Mouse (Mus musculus) neural tube, embryonic 15.5 days (tissue): ENCODE measurements around the gene Ugcg. TPM values are rescaled to one million over a fixed set of nuclear protein-coding genes. Genes with fewer than 3 reads are reported as not detected.

ENCODE experiments used
- ATAC-seq: fragments of 200-750 bp; cut with Nextera tagmentation; 2 replicates; pipeline ENCODE4 v1.8.0; 2017; ENCODE audit warnings: mild to moderate bottlenecking, moderate TSS enrichment, moderate library complexity; ENCODE audit not compliant: low FRiP score
- H3K27ac ChIP-seq: fragments of 300-500 bp; sonication (generic); replicated peaks from 2 replicates; pipeline ENCODE4 v1.5.1; 2015; ENCODE audit warnings: mild to moderate bottlenecking, inconsistent platforms
- H3K27me3 ChIP-seq: fragments of 300-500 bp; sonication (generic); replicated peaks from 2 replicates; pipeline ENCODE4 v1.6.1; 2015; ENCODE audit warnings: inconsistent platforms
- H3K36me3 ChIP-seq: fragments of 300-500 bp; sonication (generic); 2 replicates; pipeline ENCODE4 v1.6.1; 2015; ENCODE audit warnings: inconsistent platforms
- H3K4me1 ChIP-seq: fragments of 300-500 bp; sonication (generic); 2 replicates; pipeline ENCODE4 v1.6.1; 2015; ENCODE audit warnings: inconsistent platforms
- H3K4me2 ChIP-seq: fragments of 300-500 bp; sonication (generic); 2 replicates; pipeline ENCODE4 v1.6.1; 2015; ENCODE audit warnings: inconsistent platforms, mild to moderate bottlenecking, moderate library complexity
- H3K4me3 ChIP-seq: fragments of 300-500 bp; sonication (generic); replicated peaks from 2 replicates; pipeline ENCODE4 v1.5.1; 2015; ENCODE audit warnings: mild to moderate bottlenecking, inconsistent platforms
- H3K9ac ChIP-seq: fragments of 300-500 bp; sonication (generic); replicated peaks from 2 replicates; pipeline ENCODE4 v1.6.1; 2015; ENCODE audit warnings: mild to moderate bottlenecking, inconsistent platforms
- H3K9me3 ChIP-seq: fragments of 300-500 bp; sonication (generic); replicated peaks from 2 replicates; pipeline ENCODE4 v1.6.1; 2016; ENCODE audit warnings: inconsistent platforms
- WGBS: fragments of 180-500 bp; shearing (Covaris S2); methylation state at CpG from one replicate; pipeline ENCODE4 v1.1.7; 2015; ENCODE audit warnings: mixed read lengths; 5-methylcytosine and 5-hydroxymethylcytosine counted together
- polyA plus RNA-seq: library from polyadenylated mRNA; unstranded; fragments of >200 nt; fragmentation: Nextera tagmentation; extraction: Ambion mirVana; gene quantifications from 2 replicates; pipeline ENCODE4 v1.2.1, GENCODE M21; 2015

Gene Ugcg
- 16.3 and 16.7 TPM in 2 replicates for polyA plus RNA-seq

GRCm38 (mm10) chr4:59188802-59189545, at the start of gene Ugcg:
Gene Ugcg (plus strand): TSS chr4:59189257.
- peak within 1 kb of the TSS; percentile 96 for H3K4me3 ChIP-seq
- peak within 1 kb of the TSS; percentile 99 for H3K27ac ChIP-seq
- no peaks in the 10 kb centered on the region for H3K27me3 ChIP-seq
- WGBS, result under 1% methylated on average over 34 of the region's 99 CpGs
- H3K9me3 ChIP-seq, result no peaks in the 10 kb centered on the region
- H3K9ac ChIP-seq, result peak within 1 kb of the TSS; percentile 97
- peaks cover 18% of the 10 kb centered on the region for H3K4me1 ChIP-seq
- ATAC-seq, result peak; percentile 93
- H3K4me2 ChIP-seq, result peak within 1 kb of the TSS; percentile 63
- H3K36me3 ChIP-seq, result no peaks in the 10 kb centered on the region

GRCm38 (mm10) chr4:59149043-59149442, 40.0 kb upstream of the Ugcg start:
- Histone ChIP-seq H3K4me1 (no peaks in the 10 kb centered on the region), H3K9ac (no peak overlapping the region), H3K36me3 (no peaks in the 10 kb centered on the region), H3K27ac (no peak overlapping the region), H3K9me3 (no peaks in the 10 kb centered on the region), H3K27me3 (no peaks in the 10 kb centered on the region), H3K4me3 (no peak overlapping the region), H3K4me2 (no peak overlapping the region)
- 78% methylated on average over 5 of the region's 5 CpGs for WGBS
- ATAC-seq, result no peak

GRCm38 (mm10) chr4:59150907-59151306, 38.1 kb upstream of the Ugcg start:
- no peak for ATAC-seq
- no peaks in the 10 kb centered on the region for H3K9me3 ChIP-seq
- no peaks in the 10 kb centered on the region for H3K27me3 ChIP-seq
- H3K4me3 ChIP-seq, result no peak overlapping the region
- H3K4me2 ChIP-seq, result no peak overlapping the region
- no peaks in the 10 kb centered on the region for H3K4me1 ChIP-seq
- 82% methylated on average over 5 of the region's 5 CpGs for whole genome bisulfite sequencing
- no peaks in the 10 kb centered on the region for H3K36me3 ChIP-seq
- no peak overlapping the region for H3K27ac ChIP-seq
- no peak overlapping the region for H3K9ac ChIP-seq

DNA sequence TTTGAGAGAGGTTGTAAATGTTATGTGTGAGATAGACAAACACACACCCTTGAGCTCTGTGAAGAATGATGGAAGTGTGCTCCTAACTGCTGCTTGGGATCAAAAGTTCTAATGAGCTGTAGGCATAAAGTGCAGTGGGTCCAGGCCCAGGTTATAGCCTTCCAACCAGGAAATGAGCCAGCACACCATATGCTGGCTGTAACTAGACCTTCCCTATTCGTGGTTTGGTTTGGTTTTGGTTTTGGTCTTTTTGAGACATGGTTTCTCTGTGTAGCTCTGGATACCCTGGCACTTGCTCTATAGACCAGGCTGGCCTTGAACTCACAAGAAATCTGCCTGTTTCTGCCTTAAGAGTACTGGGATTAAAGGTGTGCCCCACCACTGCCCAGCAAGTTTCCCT, 37.1 kb upstream of the Ugcg start:
- 73% methylated on average over 1 of the region's 1 CpGs for WGBS
- no peaks in the 10 kb centered on the region for H3K4me1 ChIP-seq
- no peak overlapping the region for H3K4me2 ChIP-seq
- no peak overlapping the region for H3K27ac ChIP-seq
- no peak for ATAC-seq
- no peaks in the 10 kb centered on the region for H3K9me3 ChIP-seq
- H3K9ac ChIP-seq, result no peak overlapping the region
- H3K36me3 ChIP-seq, result no peaks in the 10 kb centered on the region
- no peak overlapping the region for H3K4me3 ChIP-seq
- H3K27me3 ChIP-seq, result no peaks in the 10 kb centered on the region

GRCm38 (mm10) chr4:59156897-59157592, 32.0 kb upstream of the Ugcg start:
- H3K4me2 ChIP-seq, result no peak overlapping the region
- H3K4me1 ChIP-seq, result no peaks in the 10 kb centered on the region
- H3K9ac ChIP-seq, result no peak overlapping the region
- H3K4me3 ChIP-seq, result no peak overlapping the region
- H3K9me3 ChIP-seq, result no peaks in the 10 kb centered on the region
- no peak for ATAC-seq
- H3K27ac ChIP-seq, result no peak overlapping the region
- H3K36me3 ChIP-seq, result no peaks in the 10 kb centered on the region
- H3K27me3 ChIP-seq, result no peaks in the 10 kb centered on the region
- 71% methylated on average over 7 of the region's 7 CpGs for WGBS

- WGBS, result 64% methylated on average over 2 of the region's 2 CpGs
- no peak overlapping the region for H3K4me2 ChIP-seq
- no peaks in the 10 kb centered on the region for H3K4me1 ChIP-seq
- no peaks in the 10 kb centered on the region for H3K36me3 ChIP-seq
- no peaks in the 10 kb centered on the region for H3K27me3 ChIP-seq
- no peak overlapping the region for H3K27ac ChIP-seq
- H3K9me3 ChIP-seq, result no peaks in the 10 kb centered on the region
- no peak overlapping the region for H3K9ac ChIP-seq
- no peak for ATAC-seq
- no peak overlapping the region for H3K4me3 ChIP-seq
These were observed 31.4 kb upstream of the Ugcg start for GRCm38 (mm10) chr4:59157654-59158053.

DNA sequence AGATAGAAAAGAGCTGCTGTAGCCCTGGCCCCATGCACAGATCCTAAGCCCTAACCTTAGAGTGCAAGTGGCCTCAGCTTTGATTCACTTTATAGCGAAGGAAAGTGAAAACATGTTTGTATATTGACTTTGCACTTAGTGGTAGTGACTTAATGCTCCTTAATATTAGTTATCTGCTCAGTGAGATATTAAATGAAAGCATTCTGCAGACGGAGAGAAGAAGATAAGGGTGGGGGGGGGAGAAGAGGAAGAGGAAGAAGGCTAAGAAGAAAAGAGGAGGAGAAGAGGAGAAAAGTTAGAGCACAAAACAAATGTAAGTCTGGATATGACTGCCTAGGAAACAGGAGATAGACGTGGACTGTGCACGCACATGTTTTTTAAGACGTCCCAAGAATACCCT, 28.8 kb upstream of the Ugcg start:
- Histone ChIP-seq H3K36me3 (no peaks in the 10 kb centered on the region), H3K9me3 (no peaks in the 10 kb centered on the region), H3K27me3 (no peaks in the 10 kb centered on the region), H3K4me2 (no peak overlapping the region), H3K4me1 (no peaks in the 10 kb centered on the region), H3K4me3 (no peak overlapping the region), H3K9ac (no peak overlapping the region), H3K27ac (no peak overlapping the region)
- no peak for ATAC-seq
- WGBS, result 92% methylated on average over 5 of the region's 5 CpGs

DNA sequence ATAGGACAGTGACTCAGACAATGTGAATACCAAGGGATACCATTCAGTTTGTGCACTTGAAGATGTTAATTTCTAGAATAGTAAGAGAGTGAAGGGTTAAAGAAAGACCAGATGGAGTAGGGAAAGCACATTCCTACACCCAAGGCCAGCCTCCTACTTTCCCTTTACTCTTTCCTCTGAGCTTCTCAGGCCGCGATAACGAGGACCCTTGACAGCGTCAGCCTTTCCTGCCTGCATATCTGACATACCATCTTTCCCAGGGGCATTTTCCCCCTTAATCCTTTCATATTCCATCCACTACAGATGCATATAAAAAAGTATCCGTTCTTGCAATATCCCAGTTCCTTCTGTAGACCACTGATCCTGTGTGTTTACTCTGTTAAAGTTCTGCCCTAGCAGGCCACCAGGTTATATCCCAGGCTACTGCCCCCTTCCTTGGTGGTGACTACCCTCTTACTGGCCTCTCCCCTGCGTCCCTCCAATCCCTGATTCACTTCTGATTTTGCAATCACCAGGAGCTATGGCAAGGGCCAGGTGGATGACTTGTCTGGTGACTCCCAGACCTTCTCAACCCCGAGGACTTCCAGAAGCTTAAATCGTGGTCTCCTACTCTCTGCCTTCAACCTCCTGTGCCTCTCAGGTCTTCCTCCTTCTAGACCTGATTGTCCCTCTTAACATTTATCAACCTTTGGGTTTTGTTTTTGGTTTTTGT, 27.9 kb upstream of the Ugcg start:
- no peaks in the 10 kb centered on the region for H3K4me1 ChIP-seq
- no peak for ATAC-seq
- H3K4me3 ChIP-seq, result no peak overlapping the region

GRCm38 (mm10) chr4:59164034-59164433, 25.0 kb upstream of the Ugcg start:
- no peaks in the 10 kb centered on the region for H3K27me3 ChIP-seq
- no peak overlapping the region for H3K9ac ChIP-seq
- H3K27ac ChIP-seq, result no peak overlapping the region
- no peaks in the 10 kb centered on the region for H3K4me1 ChIP-seq
- 83% methylated on average over 2 of the region's 2 CpGs for WGBS
- no peak overlapping the region for H3K4me3 ChIP-seq
- H3K4me2 ChIP-seq, result no peak overlapping the region
- no peaks in the 10 kb centered on the region for H3K36me3 ChIP-seq
- ATAC-seq, result no peak
- no peaks in the 10 kb centered on the region for H3K9me3 ChIP-seq

More for the DNA sequence above, 27.9 kb upstream of the Ugcg start:
- 86% methylated on average over 8 of the region's 8 CpGs for WGBS
- H3K27me3 ChIP-seq, result no peaks in the 10 kb centered on the region
- no peak overlapping the region for H3K9ac ChIP-seq
- H3K4me2 ChIP-seq, result no peak overlapping the region
- no peak overlapping the region for H3K27ac ChIP-seq
- H3K9me3 ChIP-seq, result no peaks in the 10 kb centered on the region
- H3K36me3 ChIP-seq, result no peaks in the 10 kb centered on the region

DNA sequence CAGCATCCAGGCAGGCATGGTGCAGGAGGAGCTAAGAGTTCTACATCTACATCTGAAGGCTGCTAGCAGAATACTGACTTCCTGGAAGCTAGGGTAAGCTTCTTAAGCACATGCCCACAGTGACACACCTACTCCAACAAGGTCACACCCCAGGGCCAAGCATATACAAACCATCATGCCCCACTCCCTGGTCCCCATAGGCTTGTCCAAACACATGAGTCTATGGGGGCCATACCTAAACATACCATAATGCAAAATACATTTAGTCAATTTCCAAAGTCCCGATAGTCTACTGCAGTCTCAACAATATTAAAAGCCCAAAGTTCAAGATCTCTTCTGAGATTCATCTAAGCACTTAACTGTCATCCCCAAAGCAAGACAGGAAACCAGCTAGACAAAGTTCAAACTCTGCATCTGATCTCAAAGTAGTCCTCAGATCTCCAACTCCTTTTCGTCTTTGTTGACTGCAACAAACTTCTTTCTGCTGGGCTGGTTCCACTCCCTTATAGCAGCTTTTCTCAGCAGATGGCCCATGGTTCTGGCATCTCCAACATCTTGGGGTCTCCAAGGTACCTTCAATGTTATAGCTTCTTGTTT, 21.7 kb upstream of the Ugcg start:
- no peak overlapping the region for H3K4me2 ChIP-seq
- no peak overlapping the region for H3K27ac ChIP-seq
- no peaks in the 10 kb centered on the region for H3K36me3 ChIP-seq
- no peak overlapping the region for H3K9ac ChIP-seq
- WGBS, result 97% methylated on average over 2 of the region's 2 CpGs
- no peak for ATAC-seq
- no peak overlapping the region for H3K4me3 ChIP-seq
- no peaks in the 10 kb centered on the region for H3K4me1 ChIP-seq
- no peaks in the 10 kb centered on the region for H3K9me3 ChIP-seq
- H3K27me3 ChIP-seq, result no peaks in the 10 kb centered on the region

DNA sequence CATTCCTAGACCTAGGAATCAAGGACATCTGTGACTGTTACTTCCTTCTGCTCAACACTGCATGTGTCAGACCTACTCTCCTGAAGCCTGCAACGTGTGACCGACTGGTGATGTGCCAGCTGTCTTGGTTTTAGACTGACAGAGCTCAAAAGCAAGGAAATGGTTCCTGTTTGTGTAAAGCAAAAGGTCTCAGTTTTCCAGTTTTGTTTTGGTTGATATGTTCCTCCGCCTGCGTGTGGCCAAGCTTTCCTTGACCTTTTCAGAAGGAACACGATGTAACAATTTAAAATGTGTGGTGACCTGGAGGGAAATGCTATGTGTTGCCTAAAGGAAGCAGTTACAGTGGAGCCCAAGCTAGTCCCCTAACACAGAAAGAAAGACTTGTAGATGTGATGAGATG, 19.1 kb upstream of the Ugcg start:
- no peak overlapping the region for H3K27ac ChIP-seq
- no peaks in the 10 kb centered on the region for H3K36me3 ChIP-seq
- no peaks in the 10 kb centered on the region for H3K4me1 ChIP-seq
- no peaks in the 10 kb centered on the region for H3K27me3 ChIP-seq
- H3K4me3 ChIP-seq, result no peak overlapping the region
- ATAC-seq, result no peak
- no peak overlapping the region for H3K4me2 ChIP-seq
- no peaks in the 10 kb centered on the region for H3K9me3 ChIP-seq
- no peak overlapping the region for H3K9ac ChIP-seq
- 93% methylated on average over 5 of the region's 5 CpGs for WGBS
